Mouse (Mus musculus) heart, adult 2 months (tissue): ENCODE results near the gene Prkci.

ENCODE experiments used
- CTCF ChIP-seq: fragments of 200-600 bp; IDR thresholded peaks from 2 replicates; pipeline ENCODE4 v1.8.1; 2022; ENCODE audit warnings: antibody characterized with exemption, mild to moderate bottlenecking, moderate library complexity
- POLR2A ChIP-seq: fragments of 200-500 bp; IDR thresholded peaks from 2 replicates; pipeline ENCODE4 v1.6.1; 2011; ENCODE audit warnings: mild to moderate bottlenecking, low read depth, low read length, control low read depth; ENCODE audit not compliant: insufficient read depth

DNA sequence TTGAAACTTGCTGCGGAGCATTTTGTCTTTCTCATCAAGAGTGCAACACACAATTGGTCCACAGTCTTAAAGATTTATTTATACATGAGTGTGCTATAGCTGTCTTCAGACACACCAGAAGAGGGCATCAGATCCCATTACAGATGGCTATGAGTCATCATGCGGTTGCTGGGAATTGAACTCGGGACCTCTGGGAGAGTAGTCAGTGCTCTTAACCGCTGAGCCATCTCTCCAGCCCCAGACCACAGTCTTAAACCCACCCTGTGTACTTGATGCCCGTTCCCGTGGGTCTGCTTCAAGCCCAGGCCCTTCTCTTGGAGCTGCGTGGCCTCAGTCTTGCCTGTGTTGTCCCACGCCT is 65.2 kb downstream of the Prkci start:
- TF ChIP-seq POLR2A: no peak
- TF ChIP-seq CTCF: no peak
